Mouse (Mus musculus) E14TG2a.4 (cell line): ENCODE results near the gene D630003M21Rik.

Source experiments
- H3K27me3 ChIP-seq: 2 replicates; pipeline ENCODE4 v1.6.1; 2014; ENCODE audit warnings: low read length, control low read depth; ENCODE audit not compliant: insufficient read depth
- H3K36me3 ChIP-seq: 2 replicates; pipeline ENCODE4 v1.6.1; 2014; ENCODE audit warnings: low read length, control low read depth; ENCODE audit not compliant: insufficient read depth
- H3K4me1 ChIP-seq: replicated peaks from 2 replicates; pipeline ENCODE4 v1.6.1; 2014; ENCODE audit warnings: low read depth, low read length, control low read depth
- H3K4me3 ChIP-seq: replicated peaks from 2 replicates; pipeline ENCODE4 v1.5.1; 2014; ENCODE audit warnings: mild to moderate bottlenecking, low read length
- H3K9me3 ChIP-seq: 2 replicates; pipeline ENCODE4 v1.6.1; 2014; ENCODE audit warnings: low read length, control low read depth
- CTCF ChIP-seq: conservative IDR thresholded peaks from 2 replicates; pipeline ENCODE4 v1.5.1; 2014; ENCODE audit warnings: low read length
- NANOG ChIP-seq: IDR thresholded peaks from 2 replicates; pipeline ENCODE4 v1.6.1; 2014; ENCODE audit warnings: borderline replicate concordance, low read length, mixed read lengths
- POU5F1 ChIP-seq: IDR thresholded peaks from 2 replicates; pipeline ENCODE4 v1.6.1; 2014; ENCODE audit warnings: low read length, borderline replicate concordance

The D630003M21Rik gene

GRCm38 (mm10) chr2:158243129-158243870 is 14.3 kb upstream of the D630003M21Rik start:
- H3K27me3 ChIP-seq, result peaks cover 19% of the 10 kb centered on the region
- TF ChIP-seq CTCF (no peak), NANOG (no peak), POU5F1 (no peak)
- no peaks in the 10 kb centered on the region for H3K36me3 ChIP-seq
- H3K4me1 ChIP-seq, result no peaks in the 10 kb centered on the region
- no peak overlapping the region for H3K4me3 ChIP-seq
- no peaks in the 10 kb centered on the region for H3K9me3 ChIP-seq

- Histone ChIP-seq H3K4me3 (no peak overlapping the region), H3K4me1 (no peaks in the 10 kb centered on the region), H3K36me3 (no peaks in the 10 kb centered on the region), H3K27me3 (peaks cover 18% of the 10 kb centered on the region), H3K9me3 (no peaks in the 10 kb centered on the region)
- TF ChIP-seq NANOG (no peak), CTCF (no peak), POU5F1 (no peak)
Measured at GRCm38 (mm10) chr2:158242170-158242896, 13.3 kb upstream of the D630003M21Rik start.

GRCm38 (mm10) chr2:158241126-158241738 is 12.2 kb upstream of the D630003M21Rik start:
- no peaks in the 10 kb centered on the region for H3K36me3 ChIP-seq
- H3K9me3 ChIP-seq, result no peaks in the 10 kb centered on the region
- no peak for TF ChIP-seq CTCF
- TF ChIP-seq POU5F1, result no peak
- TF ChIP-seq NANOG, result no peak
- H3K4me3 ChIP-seq, result no peak overlapping the region
- H3K4me1 ChIP-seq, result no peaks in the 10 kb centered on the region
- H3K27me3 ChIP-seq, result peaks cover 9% of the 10 kb centered on the region

- Histone ChIP-seq H3K36me3 (no peaks in the 10 kb centered on the region), H3K4me1 (no peaks in the 10 kb centered on the region), H3K9me3 (peaks cover 12% of the 10 kb centered on the region), H3K4me3 (no peak overlapping the region), H3K27me3 (no peaks in the 10 kb centered on the region; the same call in none of the 2 replicates)
- TF ChIP-seq NANOG (no peak), POU5F1 (no peak), CTCF (no peak)
Measured at GRCm38 (mm10) chr2:158238101-158238500, 9.1 kb upstream of the D630003M21Rik start.

- H3K27me3 ChIP-seq, result peaks cover 2% of the 10 kb centered on the region; the same call in 1 of the 2 replicates
- no peaks in the 10 kb centered on the region for H3K4me1 ChIP-seq
- no peak for TF ChIP-seq POU5F1
- no peak for TF ChIP-seq CTCF
- no peak for TF ChIP-seq NANOG
- H3K36me3 ChIP-seq, result no peaks in the 10 kb centered on the region
- H3K4me3 ChIP-seq, result no peak overlapping the region
- H3K9me3 ChIP-seq, result peaks cover 19% of the 10 kb centered on the region
Measured at GRCm38 (mm10) chr2:158236698-158237097, 7.7 kb upstream of the D630003M21Rik start.

- H3K36me3 ChIP-seq, result no peaks in the 10 kb centered on the region
- H3K4me3 ChIP-seq, result no peak overlapping the region
- peaks cover 24% of the 10 kb centered on the region for H3K27me3 ChIP-seq
- H3K9me3 ChIP-seq, result peaks cover 19% of the 10 kb centered on the region
- TF ChIP-seq NANOG (no peak), POU5F1 (no peak), CTCF (no peak)
- peaks cover 21% of the 10 kb centered on the region for H3K4me1 ChIP-seq
Measured at GRCm38 (mm10) chr2:158233106-158233505, 4.1 kb upstream of the D630003M21Rik start.

GRCm38 (mm10) chr2:158232414-158232813 is 3.4 kb upstream of the D630003M21Rik start:
- H3K4me1 ChIP-seq, result peaks cover 21% of the 10 kb centered on the region
- no peak overlapping the region for H3K4me3 ChIP-seq
- no peaks in the 10 kb centered on the region for H3K36me3 ChIP-seq
- peaks cover 31% of the 10 kb centered on the region for H3K27me3 ChIP-seq
- TF ChIP-seq CTCF, result no peak
- H3K9me3 ChIP-seq, result peaks cover 19% of the 10 kb centered on the region

- H3K9me3 ChIP-seq, result peaks cover 19% of the 10 kb centered on the region
- H3K4me1 ChIP-seq, result peaks cover 21% of the 10 kb centered on the region
- peaks cover 43% of the 10 kb centered on the region for H3K27me3 ChIP-seq
- H3K4me3 ChIP-seq, result no peak overlapping the region
- TF ChIP-seq POU5F1 (no peak), NANOG (no peak), CTCF (no peak)
- H3K36me3 ChIP-seq, result no peaks in the 10 kb centered on the region
Measured at GRCm38 (mm10) chr2:158231071-158231470, 2.0 kb upstream of the D630003M21Rik start.
